Mouse (Mus musculus) c-Kit-negative CD71-positive TER-119-positive erythroid progenitor cells, embryonic 14.5 days (primary cell): ENCODE data around the gene Tubb4b.
A peak's percentile ranks its signal among the peaks of the same experiment; 100 is the strongest.

Experiments used
- DNase-seq: peaks from one replicate; pipeline ENCODE4 v3.0.0-alpha.2; 2013; ENCODE audit warnings: low read depth, low spot score

The Tubb4b gene

DNA sequence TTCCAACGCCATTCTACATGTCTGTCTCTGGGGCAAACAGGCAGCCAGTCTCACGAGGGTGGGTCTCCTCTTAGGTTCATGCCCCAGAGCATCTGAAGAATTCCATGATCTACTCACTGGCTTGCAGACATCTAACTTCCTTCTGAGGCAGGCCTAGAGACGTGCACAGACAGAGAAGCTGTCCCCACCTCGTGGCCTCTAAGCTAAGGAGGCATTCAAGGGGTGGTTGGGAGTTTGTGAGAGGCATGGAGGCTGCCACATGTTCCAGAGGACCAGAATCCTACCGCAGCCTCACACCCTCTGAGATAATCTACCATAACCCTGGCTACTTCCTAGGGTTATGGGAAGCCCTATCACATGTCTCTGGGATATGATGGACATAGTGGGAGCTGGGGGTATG lies 30.5 kb downstream of the Tubb4b start:
- no peak for DNase-seq

GRCm38 (mm10) chr2:25193330-25193770 lies 31.2 kb downstream of the Tubb4b start:
- peak; percentile 63 for DNase-seq

- no peak for DNase-seq
Measured at GRCm38 (mm10) chr2:25187841-25188240, 36.7 kb downstream of the Tubb4b start.

GRCm38 (mm10) chr2:25186575-25186930 lies 37.9 kb downstream of the Tubb4b start:
- no peak for DNase-seq

GRCm38 (mm10) chr2:25185625-25186574 lies 38.6 kb downstream of the Tubb4b start:
- DNase-seq, result no peak

GRCm38 (mm10) chr2:25184496-25184895 lies 40.0 kb downstream of the Tubb4b start:
- DNase-seq, result no peak

DNA sequence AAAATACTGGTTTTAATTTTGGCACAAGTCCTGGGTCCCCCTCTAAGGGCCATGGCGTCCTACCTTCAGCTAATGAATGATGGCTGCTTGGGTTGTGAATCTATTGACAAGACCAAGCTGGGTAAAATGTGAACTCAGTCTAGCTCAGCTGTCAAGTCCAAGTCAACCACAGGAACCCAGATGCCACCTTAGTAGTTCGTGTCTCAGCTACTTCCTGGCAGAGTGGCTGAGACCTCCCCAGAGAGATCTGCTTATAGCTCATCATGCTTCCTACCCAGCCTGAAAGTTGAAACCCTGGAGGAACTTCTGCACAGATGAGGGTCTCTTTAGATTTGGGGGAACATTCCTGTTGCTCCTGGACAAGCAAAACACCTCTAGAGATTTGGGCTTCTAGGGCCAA lies 41.2 kb downstream of the Tubb4b start:
- DNase-seq, result no peak

GRCm38 (mm10) chr2:25182664-25183063 lies 41.8 kb downstream of the Tubb4b start:
- DNase-seq, result no peak

GRCm38 (mm10) chr2:25181891-25182397 lies 42.6 kb downstream of the Tubb4b start:
- no peak for DNase-seq

- DNase-seq, result peak; percentile 42
Measured at GRCm38 (mm10) chr2:25180973-25181890, 43.3 kb downstream of the Tubb4b start.

DNA sequence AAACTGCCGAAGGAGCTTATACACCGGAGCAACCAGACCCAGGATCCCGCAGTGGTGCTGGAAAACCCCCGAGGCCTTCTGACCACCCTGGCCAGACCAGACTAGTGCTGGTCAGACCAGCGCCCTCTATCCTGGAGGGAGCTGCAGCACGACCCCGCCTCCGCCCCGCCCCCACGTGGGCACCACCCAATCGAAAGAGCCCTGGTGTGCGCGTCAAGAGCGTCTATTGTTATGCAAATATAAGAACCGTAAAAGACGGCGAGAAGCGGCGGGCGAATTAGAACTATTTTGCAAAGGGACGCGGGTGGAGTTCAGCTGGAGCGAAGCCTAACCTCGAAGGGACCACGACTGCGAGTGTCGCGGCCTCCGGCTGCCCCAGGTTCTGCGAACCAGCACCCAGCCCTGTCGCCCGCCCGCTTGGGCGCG lies 44.0 kb downstream of the Tubb4b start, which contains the start of gene Nrarp:
Gene Nrarp, plus strand, starts transcription at position 281 of the 426 bp plus-strand sequence.
- no peak for DNase-seq

DNA sequence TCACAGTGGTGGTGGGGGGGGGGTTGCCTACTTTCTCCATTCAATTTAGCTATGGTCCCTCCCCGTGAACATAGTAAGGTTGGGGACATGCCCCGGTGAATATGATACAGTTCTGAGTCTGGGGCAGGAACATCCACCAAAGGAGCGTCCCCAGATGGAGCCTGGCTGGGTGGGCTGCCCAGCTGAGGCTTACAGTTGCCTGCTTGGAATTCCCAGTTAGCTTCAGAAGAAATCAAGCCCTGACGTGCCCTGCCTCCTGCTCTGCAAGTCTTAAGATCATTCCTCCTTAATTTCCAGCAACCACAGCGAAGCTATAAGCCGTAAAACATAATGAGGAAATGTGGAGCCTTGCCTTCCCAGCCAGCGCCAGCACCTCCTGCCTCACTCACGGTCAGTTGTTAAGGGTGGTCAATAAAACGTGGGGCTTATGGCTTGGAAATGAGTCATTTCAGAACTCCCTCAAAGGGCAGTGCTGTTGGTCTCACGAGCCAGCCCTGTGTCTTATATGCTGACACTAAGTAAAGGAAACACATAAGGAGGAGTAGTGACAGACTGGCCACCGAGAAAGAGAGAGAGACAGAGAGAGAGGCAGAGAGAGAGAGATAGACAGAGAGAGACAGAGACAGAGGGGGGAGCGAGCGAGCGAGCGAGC lies 44.8 kb downstream of the Tubb4b start:
- DNase-seq, result no peak

DNA sequence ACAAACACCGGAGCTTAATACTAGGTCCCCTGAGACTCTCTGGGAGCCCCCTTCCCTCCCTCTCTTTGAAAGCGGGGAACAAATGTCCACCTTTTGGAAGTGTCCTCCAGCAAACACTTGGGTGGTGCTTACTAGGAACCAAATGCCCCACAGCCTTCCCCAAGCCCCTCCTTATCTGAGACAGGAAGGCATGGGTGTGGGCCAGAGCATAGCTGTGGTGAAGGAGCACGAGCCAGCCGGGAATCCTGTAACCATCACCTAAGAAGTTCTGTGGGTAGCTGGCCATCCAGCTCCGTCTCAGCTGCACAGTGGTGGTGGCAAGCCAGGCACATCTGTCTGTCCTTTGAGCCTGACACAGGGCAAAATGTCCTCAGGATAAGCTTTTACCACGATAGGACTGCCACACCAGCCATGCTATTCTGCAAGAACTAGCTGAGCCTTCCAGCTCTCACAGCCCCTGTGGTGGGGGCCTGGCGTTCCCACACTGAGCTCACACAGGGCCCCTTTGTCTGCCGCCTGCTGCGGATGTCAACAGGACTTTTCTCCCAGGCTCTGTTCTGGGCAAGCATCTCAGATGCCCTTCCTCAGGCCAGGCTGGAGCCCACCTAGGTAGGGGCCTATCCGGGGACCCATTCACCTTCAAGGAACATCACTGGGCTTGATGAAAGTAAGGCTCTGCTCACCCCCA lies 46.1 kb downstream of the Tubb4b start:
- DNase-seq, result no peak

GRCm38 (mm10) chr2:25177685-25178084 lies 46.8 kb downstream of the Tubb4b start:
- DNase-seq, result no peak

DNA sequence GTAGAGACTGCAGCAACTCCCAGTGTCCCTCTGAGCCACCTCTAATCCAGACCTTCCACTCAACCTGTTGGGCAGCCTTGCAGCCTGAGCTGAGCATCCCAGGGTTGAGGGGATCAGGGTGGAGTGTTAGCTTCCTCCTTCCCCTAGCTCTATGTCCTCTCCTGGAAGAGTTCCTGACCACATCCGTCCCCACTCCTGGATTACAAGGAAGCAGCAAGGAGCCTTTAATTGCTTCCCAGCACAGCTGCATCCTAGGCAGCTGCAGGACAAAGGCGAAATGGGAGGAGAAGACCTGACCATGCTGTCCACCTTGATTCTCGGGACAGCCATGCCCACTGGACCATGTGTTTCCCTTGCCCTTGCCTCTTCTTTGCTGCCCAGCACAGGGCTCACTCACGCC lies 47.4 kb downstream of the Tubb4b start:
- no peak for DNase-seq

- no peak for DNase-seq
Measured at GRCm38 (mm10) chr2:25176573-25176972, 47.9 kb downstream of the Tubb4b start.

- no peak for DNase-seq
Measured at GRCm38 (mm10) chr2:25175690-25176078, 48.8 kb downstream of the Tubb4b start.

- DNase-seq, result no peak
Measured at GRCm38 (mm10) chr2:25174866-25175689, 49.4 kb downstream of the Tubb4b start.

DNA sequence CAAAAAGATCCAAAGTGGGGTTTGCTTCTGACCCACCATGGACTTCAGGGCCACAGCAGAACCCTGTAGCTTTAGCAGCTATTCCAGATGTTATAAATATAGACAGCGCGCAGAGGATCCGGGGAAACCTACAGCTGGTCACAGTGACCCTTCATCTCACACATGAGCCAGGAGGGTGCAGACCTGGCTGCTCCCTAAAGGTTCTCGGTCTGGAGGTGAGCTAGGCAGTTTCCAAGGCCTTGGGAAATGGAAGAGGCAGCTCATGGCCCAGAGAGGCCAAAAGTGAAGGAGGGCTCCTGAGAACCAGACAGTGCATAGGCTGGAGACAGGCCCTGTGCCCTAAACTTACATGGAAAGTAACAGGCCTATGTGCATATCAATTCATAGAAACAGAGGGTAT lies 50.7 kb downstream of the Tubb4b start:
- no peak for DNase-seq

DNA sequence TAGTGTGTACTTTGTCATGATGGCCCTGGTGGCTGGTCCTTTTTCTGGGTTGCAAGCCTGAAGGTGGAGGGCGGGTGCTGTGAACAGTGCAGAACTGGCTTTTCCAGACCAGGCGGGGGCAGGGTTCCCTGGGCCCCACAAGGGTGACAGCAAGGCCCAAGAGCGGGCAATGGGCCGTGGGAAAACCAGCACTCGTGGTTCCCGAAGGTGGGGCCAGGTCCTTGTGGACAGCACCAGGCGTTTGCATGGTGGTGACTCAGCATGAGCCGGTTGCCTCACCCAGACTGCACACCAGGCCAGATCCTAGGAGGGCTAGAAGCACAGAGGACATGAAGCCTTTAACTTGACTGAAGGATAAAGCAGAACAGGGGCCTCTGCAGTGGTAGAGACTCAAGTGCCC lies 51.9 kb downstream of the Tubb4b start:
- DNase-seq, result no peak
